Mouse (Mus musculus): ENCODE results near the gene Arpc1b. TPM values are rescaled to one million over a fixed set of nuclear protein-coding genes. Genes with fewer than 3 reads are reported as not detected.
"Not testable (repeated sequence)": the region's sequence is repeated elsewhere in the genome, so short reads cannot be mapped to it uniquely, and the experiment has no call there.

Gene Arpc1b
- polyA plus RNA-seq, 1 experiment from 2014 or later: 50.3 TPM

- H3K9ac ChIP-seq (ENCODE audit: low read length): no peak overlapping the region
- no peaks in the 10 kb centered on the region for H3K9me3 ChIP-seq (replicated peaks; ENCODE audit: control insufficient read depth, low read length)
- no peak overlapping the region for H3K27ac ChIP-seq (ENCODE audit: low read depth, low read length)
- H3K4me1 ChIP-seq (ENCODE audit: control insufficient read depth, insufficient read depth, low read length): 0 out of 2 replicates have a peak, but pooled peaks cover 2% of the 10 kb centered on the region
- DNase-seq (ENCODE audit: low spot score) (peak; percentile 39), ATAC-seq (no peak)
- H3K27me3 ChIP-seq (replicated peaks; ENCODE audit: control insufficient read depth, insufficient read depth, low read length): peaks cover 7% of the 10 kb centered on the region; the same call in 1 of the 2 replicates
- H3K4me2 ChIP-seq (ENCODE audit: low read length): no peak overlapping the region
- H3K36me3 ChIP-seq (ENCODE audit: control insufficient read depth, insufficient read depth, low read length): no peaks in the 10 kb centered on the region
- 41% methylated on average over 10 of the region's 10 CpGs for WGBS
- no peak overlapping the region for H3K4me3 ChIP-seq (ENCODE audit: low read depth, low read length)
Observed at GRCm38 (mm10) chr5:145116916-145117315, 2.9 kb downstream of the Arpc1b start.

DNA sequence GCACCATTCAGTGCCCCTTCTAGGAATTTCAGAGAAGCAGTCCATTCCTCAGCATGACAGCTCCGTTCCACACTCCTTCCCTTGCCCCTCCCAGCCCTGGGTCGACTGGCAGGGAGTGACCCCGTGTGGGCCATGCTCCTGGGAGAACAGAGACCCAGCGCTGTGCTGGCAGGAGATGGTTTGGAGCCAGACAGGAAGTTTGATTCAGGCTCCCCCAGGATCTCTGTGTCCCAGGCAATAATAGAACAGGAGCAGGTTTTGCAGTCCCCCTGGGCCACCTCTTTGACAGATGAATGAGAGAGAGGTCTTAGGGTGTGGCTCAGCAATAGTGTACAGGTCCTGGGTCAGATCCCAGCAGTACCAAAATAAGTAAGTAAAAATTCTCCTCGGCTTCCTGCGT lies 4.0 kb downstream of the Arpc1b start:
- Histone ChIP-seq H3K36me3 (ENCODE audit: control insufficient read depth, insufficient read depth, low read length) (no peaks in the 10 kb centered on the region), H3K4me3 (ENCODE audit: low read depth, low read length) (no peak overlapping the region), H3K27me3 (replicated peaks; ENCODE audit: control insufficient read depth, insufficient read depth, low read length) (peaks cover 7% of the 10 kb centered on the region; the same call in 1 of the 2 replicates), H3K9me3 (replicated peaks; ENCODE audit: control insufficient read depth, low read length) (no peaks in the 10 kb centered on the region), H3K27ac (ENCODE audit: low read depth, low read length) (no peak overlapping the region), H3K4me1 (ENCODE audit: control insufficient read depth, insufficient read depth, low read length) (0 out of 2 replicates have a peak, but pooled peaks cover 2% of the 10 kb centered on the region), H3K9ac (ENCODE audit: low read length) (no peak overlapping the region), H3K4me2 (ENCODE audit: low read length) (no peak overlapping the region)
- WGBS: 69% methylated on average over 6 of the region's 6 CpGs
- DNase-seq (ENCODE audit: low spot score) (no peak), ATAC-seq (no peak)

DNA sequence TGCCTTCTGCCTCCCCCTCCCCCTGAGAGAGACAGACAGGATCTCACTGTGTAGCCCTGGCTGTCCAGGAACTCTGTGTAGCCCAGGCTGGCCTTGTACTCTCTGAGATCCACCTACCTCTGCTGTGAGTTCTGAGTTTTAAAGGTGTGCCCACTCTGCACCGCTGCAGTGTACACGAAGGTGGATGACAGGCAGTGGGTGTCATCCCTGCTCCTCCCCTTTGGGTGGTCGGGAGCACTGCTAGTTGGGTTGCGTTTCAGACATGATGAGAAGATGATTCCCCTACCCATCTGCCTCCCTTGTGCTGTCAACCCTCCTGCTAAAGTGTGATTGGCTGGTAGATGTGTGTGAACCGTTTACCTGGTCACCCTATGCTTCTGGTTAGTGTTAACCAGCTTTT lies 4.4 kb downstream of the Arpc1b start:
- Histone ChIP-seq H3K27me3 (replicated peaks; ENCODE audit: control insufficient read depth, insufficient read depth, low read length) (peaks cover 7% of the 10 kb centered on the region; the same call in 1 of the 2 replicates), H3K4me1 (ENCODE audit: control insufficient read depth, insufficient read depth, low read length) (0 out of 2 replicates have a peak, but pooled peaks cover 2% of the 10 kb centered on the region), H3K4me2 (ENCODE audit: low read length) (no peak overlapping the region), H3K4me3 (ENCODE audit: low read depth, low read length) (no peak overlapping the region), H3K9ac (ENCODE audit: low read length) (no peak overlapping the region), H3K27ac (ENCODE audit: low read depth, low read length) (no peak overlapping the region), H3K9me3 (replicated peaks; ENCODE audit: control insufficient read depth, low read length) (no peaks in the 10 kb centered on the region), H3K36me3 (ENCODE audit: control insufficient read depth, insufficient read depth, low read length) (peaks cover 2% of the 10 kb centered on the region; the same call in 1 of the 2 replicates)
- WGBS: 91% methylated on average over 5 of the region's 5 CpGs
- no peak for ATAC-seq
- DNase-seq (ENCODE audit: low spot score): no peak

- 95% methylated on average over 2 of the region's 2 CpGs for WGBS
- H3K9ac ChIP-seq (ENCODE audit: low read length): no peak overlapping the region
- 0 out of 2 replicates have a peak, but pooled peaks cover 2% of the 10 kb centered on the region for H3K4me1 ChIP-seq (ENCODE audit: control insufficient read depth, insufficient read depth, low read length)
- peaks cover 9% of the 10 kb centered on the region; the same call in 1 of the 2 replicates for H3K36me3 ChIP-seq (ENCODE audit: control insufficient read depth, insufficient read depth, low read length)
- DNase-seq (ENCODE audit: low spot score) (no peak), ATAC-seq (no peak)
- no peaks in the 10 kb centered on the region for H3K9me3 ChIP-seq (replicated peaks; ENCODE audit: control insufficient read depth, low read length)
- H3K27me3 ChIP-seq (replicated peaks; ENCODE audit: control insufficient read depth, insufficient read depth, low read length): peaks cover 7% of the 10 kb centered on the region; the same call in 1 of the 2 replicates
- no peak overlapping the region for H3K27ac ChIP-seq (ENCODE audit: low read depth, low read length)
- H3K4me2 ChIP-seq (ENCODE audit: low read length): no peak overlapping the region
- no peak overlapping the region for H3K4me3 ChIP-seq (ENCODE audit: low read depth, low read length)
Observed at GRCm38 (mm10) chr5:145119385-145119784, 5.4 kb downstream of the Arpc1b start.

DNA sequence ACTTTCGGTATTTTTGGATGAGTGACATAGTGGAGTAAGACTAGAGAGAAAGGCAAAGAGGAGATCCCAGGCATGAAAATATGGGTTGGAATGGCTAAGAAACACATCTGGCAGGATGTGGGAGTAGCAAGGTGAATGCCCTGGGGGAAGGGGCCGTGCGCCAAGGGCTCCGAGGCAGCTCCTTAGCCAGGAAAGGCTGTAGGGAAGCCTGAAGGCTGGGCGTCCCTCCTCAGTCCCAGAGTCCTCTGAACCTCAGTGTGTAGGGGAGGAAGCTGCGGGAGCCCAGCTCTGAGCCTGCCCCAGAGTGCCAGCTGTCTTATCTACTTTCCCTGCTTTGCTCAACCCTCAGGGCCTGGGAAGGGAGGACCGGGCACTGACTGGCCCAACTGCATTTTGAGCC lies 6.9 kb downstream of the Arpc1b start:
- Histone ChIP-seq H3K27me3 (replicated peaks; ENCODE audit: control insufficient read depth, insufficient read depth, low read length) (no peaks in the 10 kb centered on the region), H3K4me1 (ENCODE audit: control insufficient read depth, insufficient read depth, low read length) (no peaks in the 10 kb centered on the region), H3K9me3 (replicated peaks; ENCODE audit: control insufficient read depth, low read length) (no peaks in the 10 kb centered on the region), H3K27ac (ENCODE audit: low read depth, low read length) (no peak overlapping the region), H3K36me3 (ENCODE audit: control insufficient read depth, insufficient read depth, low read length) (peaks cover 23% of the 10 kb centered on the region), H3K4me2 (ENCODE audit: low read length) (no peak overlapping the region), H3K4me3 (ENCODE audit: low read depth, low read length) (no peak overlapping the region), H3K9ac (ENCODE audit: low read length) (no peak overlapping the region)
- DNase-seq (ENCODE audit: low spot score) (no peak), ATAC-seq (no peak)
- WGBS: 76% methylated on average over 7 of the region's 7 CpGs

GRCm38 (mm10) chr5:145123396-145123795 lies 9.4 kb downstream of the Arpc1b start:
- no peaks in the 10 kb centered on the region for H3K9me3 ChIP-seq (replicated peaks; ENCODE audit: control insufficient read depth, low read length)
- 93% methylated on average over 19 of the region's 19 CpGs for WGBS
- ATAC-seq: no peak
- no peaks in the 10 kb centered on the region for H3K27me3 ChIP-seq (replicated peaks; ENCODE audit: control insufficient read depth, insufficient read depth, low read length)
- no peak overlapping the region for H3K9ac ChIP-seq (ENCODE audit: low read length)
- no peaks in the 10 kb centered on the region for H3K4me1 ChIP-seq (ENCODE audit: control insufficient read depth, insufficient read depth, low read length)
- H3K4me3 ChIP-seq (ENCODE audit: low read depth, low read length): no peak overlapping the region
- peaks cover 45% of the 10 kb centered on the region for H3K36me3 ChIP-seq (ENCODE audit: control insufficient read depth, insufficient read depth, low read length)
- no peak for DNase-seq (ENCODE audit: low spot score)
- no peak overlapping the region for H3K4me2 ChIP-seq (ENCODE audit: low read length)
- no peak overlapping the region for H3K27ac ChIP-seq (ENCODE audit: low read depth, low read length)

GRCm38 (mm10) chr5:145126580-145126979 lies 12.6 kb downstream of the Arpc1b start:
- DNase-seq (ENCODE audit: low spot score) (no peak), ATAC-seq (no peak)
- Histone ChIP-seq H3K27ac (ENCODE audit: low read depth, low read length) (no peak overlapping the region), H3K9ac (ENCODE audit: low read length) (no peak overlapping the region), H3K4me1 (ENCODE audit: control insufficient read depth, insufficient read depth, low read length) (no peaks in the 10 kb centered on the region), H3K9me3 (replicated peaks; ENCODE audit: control insufficient read depth, low read length) (no peaks in the 10 kb centered on the region), H3K27me3 (replicated peaks; ENCODE audit: control insufficient read depth, insufficient read depth, low read length) (no peaks in the 10 kb centered on the region), H3K36me3 (ENCODE audit: control insufficient read depth, insufficient read depth, low read length) (peaks cover 75% of the 10 kb centered on the region), H3K4me3 (ENCODE audit: low read depth, low read length) (no peak overlapping the region), H3K4me2 (ENCODE audit: low read length) (no peak overlapping the region)
- 96% methylated on average over 9 of the region's 9 CpGs for WGBS

DNA sequence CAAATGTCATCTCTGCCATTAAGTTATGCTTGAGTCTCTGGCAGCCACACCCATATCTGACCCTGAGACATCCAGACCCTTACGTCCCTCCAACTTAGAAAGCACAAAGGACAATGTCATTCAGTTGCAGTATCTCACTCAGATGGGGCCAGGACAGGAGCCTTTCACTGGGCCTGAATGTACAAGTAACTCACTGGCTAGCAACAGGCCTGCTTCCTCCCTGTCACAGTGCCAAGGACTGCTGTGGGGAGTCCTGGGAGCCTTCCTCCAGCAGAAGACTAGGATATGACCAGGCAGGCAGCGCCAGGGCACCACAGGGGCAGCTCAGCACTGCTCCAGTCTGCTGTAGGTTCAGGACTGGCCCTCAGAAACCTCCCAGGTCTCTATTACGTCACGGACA lies 15.1 kb downstream of the Arpc1b start:
- DNase-seq (ENCODE audit: low spot score) (no peak), ATAC-seq (no peak)
- no peaks in the 10 kb centered on the region for H3K4me1 ChIP-seq (ENCODE audit: control insufficient read depth, insufficient read depth, low read length)
- peaks cover 94% of the 10 kb centered on the region for H3K36me3 ChIP-seq (ENCODE audit: control insufficient read depth, insufficient read depth, low read length)
- H3K4me3 ChIP-seq (ENCODE audit: low read depth, low read length): no peak overlapping the region
- no peak overlapping the region for H3K9ac ChIP-seq (ENCODE audit: low read length)
- H3K4me2 ChIP-seq (ENCODE audit: low read length): no peak overlapping the region
- H3K9me3 ChIP-seq (replicated peaks; ENCODE audit: control insufficient read depth, low read length): no peaks in the 10 kb centered on the region
- 97% methylated on average over 4 of the region's 4 CpGs for WGBS
- no peak overlapping the region for H3K27ac ChIP-seq (ENCODE audit: low read depth, low read length)
- H3K27me3 ChIP-seq (replicated peaks; ENCODE audit: control insufficient read depth, insufficient read depth, low read length): no peaks in the 10 kb centered on the region

- H3K4me1 ChIP-seq (ENCODE audit: control insufficient read depth, insufficient read depth, low read length); DNase-seq (ENCODE audit: low spot score); H3K27ac ChIP-seq (ENCODE audit: low read depth, low read length); H3K9ac ChIP-seq (ENCODE audit: low read length); H3K4me2 ChIP-seq (ENCODE audit: low read length); ATAC-seq; H3K9me3 ChIP-seq (replicated peaks; ENCODE audit: control insufficient read depth, low read length); H3K27me3 ChIP-seq (replicated peaks; ENCODE audit: control insufficient read depth, insufficient read depth, low read length); H3K4me3 ChIP-seq (ENCODE audit: low read depth, low read length): not testable (repeated sequence)
- 88% methylated on average over 3 of the region's 6 CpGs for WGBS
- peaks cover 94% of the 10 kb centered on the region for H3K36me3 ChIP-seq (ENCODE audit: control insufficient read depth, insufficient read depth, low read length)
Observed at GRCm38 (mm10) chr5:145129773-145130172, 15.8 kb downstream of the Arpc1b start.

Measured in forebrain, embryonic 14.5 days (tissue).